Mouse (Mus musculus) frontal cortex, postnatal 10 days (tissue): ENCODE data around the gene Etl4.
"Not testable (repeated sequence)": the region's sequence is repeated elsewhere in the genome, so short reads cannot be mapped to it uniquely, and the experiment has no call there.

ENCODE experiments used
- DNase-seq, 2 experiments: peaks; one replicate each; pipeline ENCODE4 v3.0.0; 2022; ENCODE audit warnings: low spot score in 2 of 2, mixed read lengths in 1 of 2

Etl4 gene

DNA sequence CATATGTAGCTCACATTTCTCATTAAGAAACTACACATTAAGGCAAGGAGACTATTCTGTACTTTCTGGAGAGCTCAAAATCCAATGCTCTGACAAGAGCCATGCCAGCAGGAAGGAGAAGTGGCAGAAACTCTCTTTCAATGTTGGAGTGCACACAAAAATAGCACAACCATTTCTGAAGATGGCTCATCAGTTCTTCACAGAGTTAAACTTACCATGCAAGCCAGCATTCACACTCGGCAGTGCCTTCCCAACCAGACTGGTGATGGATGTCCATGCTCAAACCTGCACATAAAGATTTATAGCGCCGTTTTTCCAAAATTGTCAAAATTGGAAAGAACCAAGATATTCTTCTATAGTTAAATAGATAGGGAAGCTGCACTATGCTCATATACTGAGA lies 392.9 kb downstream of the Etl4 start:
- DNase-seq, result no peak

DNA sequence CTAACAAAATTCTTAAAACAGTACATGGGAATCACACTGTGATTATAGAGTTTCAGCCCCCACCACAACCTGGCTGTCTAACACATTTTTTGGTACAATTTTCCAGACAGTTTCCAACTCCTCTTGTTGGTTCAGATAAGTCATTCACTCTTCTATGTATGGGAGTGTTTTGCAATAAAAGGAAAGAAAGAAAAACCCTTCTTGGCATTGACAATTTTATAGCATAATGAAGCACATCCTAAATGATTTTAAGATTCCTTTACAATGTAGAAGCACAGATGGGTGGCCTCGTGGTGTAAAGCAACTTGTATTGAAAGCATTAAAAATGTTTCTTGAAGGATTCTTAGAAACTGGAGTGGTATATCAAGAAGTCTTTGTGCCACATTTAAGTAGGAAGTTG lies 415.4 kb downstream of the Etl4 start:
- DNase-seq, result no peak

DNA sequence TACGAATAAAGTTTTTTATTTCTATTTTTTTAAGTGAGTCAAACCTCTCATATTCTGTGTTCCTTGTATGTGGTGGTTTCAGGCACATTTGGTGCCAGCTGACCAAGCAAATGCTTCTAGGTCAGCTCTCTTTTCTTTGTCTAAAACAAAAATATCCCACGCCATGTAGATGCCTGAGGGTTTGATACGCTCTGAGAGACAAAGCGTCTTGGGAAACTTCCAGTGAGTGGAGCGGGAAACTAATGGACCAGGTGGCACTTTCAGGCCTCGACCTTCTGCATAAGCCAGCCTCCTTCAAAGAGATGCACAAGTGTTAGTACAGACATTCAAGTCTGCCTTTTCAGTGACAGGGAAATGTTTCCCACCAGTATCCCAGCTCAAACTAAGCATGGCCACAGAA lies 426.6 kb downstream of the Etl4 start:
- no peak for DNase-seq

DNA sequence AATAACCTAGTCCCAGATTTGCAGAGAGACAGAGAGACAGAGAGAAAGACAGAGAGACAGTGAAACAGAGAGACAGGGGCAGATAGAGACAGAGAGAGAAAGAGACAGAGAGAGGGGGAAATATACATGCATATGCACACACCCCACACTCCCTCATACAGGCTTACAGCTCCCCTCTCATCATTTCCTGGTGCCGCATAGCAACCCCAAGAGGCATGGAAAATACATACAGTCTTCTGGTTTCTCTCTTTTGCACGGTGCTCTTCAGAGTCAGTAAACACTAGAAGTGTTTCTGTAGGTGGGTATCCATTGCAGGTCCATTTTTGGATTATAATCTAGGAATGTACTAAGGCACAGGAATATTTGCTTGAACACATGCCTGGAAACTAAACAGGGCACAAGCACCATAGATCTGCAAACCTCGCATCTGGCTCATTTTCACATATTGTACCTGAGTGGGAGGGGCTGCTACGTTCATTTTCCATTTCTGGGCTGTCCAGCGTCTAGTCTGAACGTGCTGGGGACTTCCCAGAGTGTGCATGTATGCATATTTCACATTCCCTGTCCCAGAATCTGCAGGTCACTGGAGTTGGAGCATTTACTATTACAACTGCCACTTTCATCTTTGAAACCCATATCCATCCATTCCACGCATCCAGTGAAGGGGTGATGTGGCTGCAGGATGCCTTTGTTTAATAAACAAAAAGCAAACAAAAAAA lies 429.6 kb downstream of the Etl4 start:
- DNase-seq, result no peak

DNA sequence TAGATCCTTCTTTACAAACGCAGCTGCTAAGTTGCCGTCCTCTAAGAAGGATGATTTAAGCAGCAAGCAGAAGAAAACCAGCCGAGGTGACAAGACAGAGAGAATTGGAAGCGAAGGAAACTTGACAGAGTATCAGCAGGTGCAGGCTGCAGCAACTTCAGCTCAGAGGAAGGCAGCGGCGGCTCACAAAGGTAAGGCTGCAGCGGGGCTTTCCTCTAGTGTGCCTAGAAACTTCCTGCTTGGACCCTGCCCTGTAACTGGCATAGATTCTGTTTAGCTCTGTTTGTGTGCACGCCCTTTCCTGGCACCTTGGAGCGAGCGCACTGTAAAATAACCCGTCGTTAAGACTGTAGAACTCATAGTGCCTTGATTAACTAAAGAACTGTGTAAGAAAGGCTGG lies 430.3 kb downstream of the Etl4 start:
- DNase-seq, result no peak

DNA sequence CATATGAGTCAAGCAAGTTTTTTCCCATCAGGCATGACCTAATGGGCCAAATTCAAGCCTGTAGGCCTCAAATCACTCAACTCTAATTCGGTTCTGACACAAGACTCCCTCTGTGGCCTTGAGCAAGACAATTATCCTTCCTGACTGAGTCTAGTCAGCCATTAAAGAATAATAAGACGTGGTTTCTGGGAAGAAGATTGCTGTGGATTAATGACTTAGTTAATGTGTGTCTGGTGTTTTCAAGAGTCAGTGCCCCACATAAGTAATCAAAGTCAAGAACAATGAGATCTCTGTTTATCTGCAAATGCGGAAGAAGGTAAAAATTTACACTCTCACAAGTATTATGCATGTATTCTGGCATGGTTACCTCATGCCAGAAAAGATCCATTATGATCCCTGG lies 437.3 kb downstream of the Etl4 start:
- no peak for DNase-seq

DNA sequence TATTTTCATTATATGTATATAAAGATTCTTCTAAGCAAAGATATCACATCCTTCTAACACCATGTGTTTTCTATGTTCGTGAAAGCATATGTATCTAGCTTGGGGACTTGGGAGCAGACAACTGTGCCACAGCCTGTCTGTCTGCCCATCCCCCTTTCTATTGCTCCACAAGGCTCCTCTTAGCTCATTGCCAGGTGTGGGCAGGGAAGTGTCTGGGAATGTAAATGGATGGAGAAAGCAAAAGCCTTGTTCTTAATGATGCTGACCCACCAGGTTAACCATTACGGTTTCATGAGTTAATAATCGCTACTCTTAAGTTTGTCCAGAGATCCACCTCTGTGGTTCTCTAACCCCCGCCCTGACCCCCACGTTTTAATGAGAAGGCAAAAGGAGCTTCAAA lies 439.7 kb downstream of the Etl4 start:
- DNase-seq, result no peak

DNA sequence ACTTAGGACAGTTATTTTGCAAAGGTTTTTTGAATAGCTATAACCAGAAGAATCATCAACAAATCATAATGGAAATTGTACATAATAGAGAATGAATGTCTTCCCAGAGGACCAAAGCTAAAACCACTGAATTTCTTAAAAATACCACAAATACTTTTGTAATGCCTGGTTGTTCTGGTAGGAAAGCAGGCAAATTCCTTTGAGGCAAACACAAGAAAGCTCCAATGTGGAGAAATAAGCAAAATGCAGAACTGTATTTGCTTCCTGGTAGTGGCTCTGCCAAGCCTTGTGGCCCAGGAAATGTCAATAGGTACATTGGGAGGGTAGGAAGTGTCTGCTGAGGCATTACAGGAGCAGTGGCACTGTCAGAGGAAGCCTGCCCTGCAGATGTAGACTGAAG lies 443.2 kb downstream of the Etl4 start:
- DNase-seq, result no peak

DNA sequence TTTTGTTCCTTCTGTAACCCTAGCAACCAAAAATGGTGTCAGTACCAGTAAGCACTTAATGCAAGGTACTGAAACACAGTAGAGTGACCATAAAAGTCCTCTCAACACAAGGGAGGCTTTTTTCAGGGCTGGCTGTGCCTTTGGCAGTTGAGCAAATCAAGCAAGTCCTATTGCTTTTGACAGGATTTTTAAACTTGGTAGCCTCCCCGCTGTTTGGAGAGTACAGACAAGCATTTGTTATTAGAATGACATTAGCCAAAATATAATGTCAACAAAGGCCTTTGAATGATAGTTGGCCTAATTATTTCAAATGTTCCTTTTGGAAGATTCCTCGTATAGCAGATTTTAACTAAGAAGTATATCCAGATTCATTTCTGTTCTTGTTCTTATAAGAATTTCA lies 467.4 kb downstream of the Etl4 start:
- DNase-seq, result no peak

DNA sequence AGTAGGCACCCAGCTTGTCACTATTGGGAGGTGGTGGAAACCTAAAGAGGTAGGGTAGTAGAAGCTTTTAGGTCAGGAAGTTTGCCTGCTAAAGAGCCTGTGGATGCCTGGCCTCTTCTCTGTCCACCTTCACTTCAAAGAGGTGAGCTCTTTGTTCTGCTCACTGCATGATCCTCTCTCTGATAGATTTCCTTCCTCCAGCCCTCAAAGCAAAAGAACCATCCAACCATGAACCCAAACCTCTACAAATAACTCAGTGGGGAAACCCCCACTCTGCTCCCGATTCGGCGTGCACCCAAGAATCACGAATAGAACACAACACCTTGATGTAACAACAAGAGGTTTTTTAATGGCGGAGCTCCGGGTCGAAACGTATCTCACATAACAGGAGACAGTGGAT lies 471.3 kb downstream of the Etl4 start:
- DNase-seq, result not testable (repeated sequence)

DNA sequence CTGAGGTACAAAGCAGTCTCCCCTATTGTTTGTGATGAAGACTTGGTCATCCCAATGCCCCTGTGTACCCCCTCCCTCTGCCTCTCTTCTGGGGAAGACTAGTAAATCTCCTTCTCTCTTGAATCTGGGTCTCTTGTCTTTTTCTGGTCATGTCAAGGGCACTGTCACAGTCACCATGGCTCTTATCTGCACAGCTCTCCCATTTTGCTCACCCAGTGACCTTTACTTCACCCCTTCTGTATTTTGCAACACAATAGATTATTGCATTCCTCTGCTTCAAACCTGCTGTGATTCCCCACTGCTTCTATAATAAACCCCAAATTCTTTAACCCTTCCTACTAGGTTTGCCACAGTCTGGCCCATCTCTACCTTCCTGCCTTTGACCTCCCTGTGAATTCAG lies 484.5 kb downstream of the Etl4 start:
- DNase-seq, result no peak

DNA sequence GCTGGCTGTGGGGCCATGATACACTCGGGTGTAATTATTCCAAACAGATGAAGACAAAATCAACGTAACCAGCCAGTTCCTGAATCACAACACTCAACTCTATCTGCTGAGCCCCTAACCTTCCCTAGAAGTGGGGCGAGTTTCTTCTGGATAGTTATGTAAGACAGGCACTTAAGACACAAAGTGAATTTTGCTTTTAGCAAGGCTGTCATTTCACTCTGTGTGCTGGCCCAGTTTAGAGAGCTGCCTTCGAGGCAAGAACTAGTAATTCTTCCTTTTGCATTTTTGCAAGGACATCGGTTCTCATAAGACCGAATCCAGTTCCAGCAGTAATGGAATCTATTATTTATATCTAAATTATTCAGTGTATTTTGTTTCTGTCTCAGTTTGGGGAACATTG lies 487.4 kb downstream of the Etl4 start:
- DNase-seq, result no peak

DNA sequence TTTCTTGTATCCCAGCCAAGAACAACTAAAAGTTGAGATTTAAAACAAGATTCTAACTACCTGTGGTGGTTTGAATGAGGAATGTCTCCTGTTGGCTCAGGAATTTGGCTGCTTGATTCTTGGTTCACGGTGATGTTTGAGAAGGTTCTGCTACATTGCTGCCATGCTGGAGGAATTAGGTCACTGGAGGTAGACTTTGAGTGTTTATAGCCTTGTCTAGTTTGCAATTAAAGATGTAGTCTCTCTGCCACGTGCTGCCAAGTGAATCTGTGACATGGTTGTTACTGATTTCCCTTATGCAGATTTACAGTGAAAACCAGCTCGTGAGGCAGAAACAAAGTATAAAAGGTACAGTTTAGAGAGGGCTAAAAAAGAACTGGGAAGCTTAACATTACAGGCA lies 491.0 kb downstream of the Etl4 start:
- DNase-seq, result no peak

DNA sequence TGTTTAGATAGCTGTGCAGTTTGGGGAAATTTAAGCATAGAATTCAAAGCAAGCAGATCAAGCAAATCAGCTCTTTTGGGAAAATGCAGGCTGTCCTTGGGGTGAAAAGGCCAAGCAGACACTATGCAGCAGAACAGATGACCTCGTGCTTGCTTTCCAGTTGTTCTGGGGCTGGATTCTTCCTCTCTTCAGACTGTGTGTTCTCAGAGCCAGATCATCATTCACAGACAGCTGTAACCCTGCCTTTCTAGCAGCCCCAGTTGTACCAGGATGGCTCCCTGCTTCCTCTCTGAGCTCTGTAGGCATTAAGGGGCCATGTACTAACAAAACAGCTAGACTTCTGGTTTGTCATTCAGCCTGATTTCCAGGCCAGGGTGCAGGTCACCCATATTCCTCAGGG lies 494.8 kb downstream of the Etl4 start:
- DNase-seq, result no peak

DNA sequence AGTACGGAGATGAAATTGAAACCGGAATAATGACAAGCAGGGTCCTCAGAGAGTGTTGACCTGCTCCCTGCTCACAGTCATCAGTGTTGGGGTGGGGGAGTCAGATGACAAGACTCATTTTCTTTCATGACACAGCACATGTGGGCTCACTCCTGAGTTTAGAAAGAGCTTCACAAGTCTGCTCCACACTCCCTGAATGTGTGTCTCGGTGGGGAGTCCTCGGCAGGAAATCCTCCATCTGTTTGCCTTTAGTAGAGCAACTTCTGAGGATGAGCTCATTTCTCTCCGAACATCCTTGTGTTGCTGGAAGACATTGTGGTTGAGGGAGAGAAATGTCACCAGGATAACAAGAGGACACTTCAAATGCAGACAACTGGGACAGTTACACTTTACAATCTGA lies 497.5 kb downstream of the Etl4 start:
- DNase-seq, result peak; percentile 22 to 45

DNA sequence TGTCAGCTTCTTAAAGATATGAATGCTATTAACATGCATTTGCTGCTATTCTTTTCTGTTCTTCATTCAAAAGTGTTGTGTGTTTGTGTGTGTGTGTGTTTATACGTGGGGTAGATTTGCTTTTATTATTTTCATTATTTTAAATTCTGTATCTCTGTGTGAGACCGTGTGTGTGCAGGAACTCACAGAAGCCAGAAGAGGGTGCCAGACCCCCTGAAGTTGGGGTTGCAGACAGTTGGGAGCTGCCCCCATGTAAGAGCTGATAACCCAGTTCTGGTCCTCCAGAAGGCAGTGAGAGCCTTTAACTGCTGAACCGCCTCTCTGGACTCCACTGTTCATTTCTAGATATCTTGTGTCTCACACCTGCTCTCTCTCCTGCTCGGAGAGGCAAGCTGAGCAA lies 505.3 kb downstream of the Etl4 start:
- DNase-seq, result no peak

DNA sequence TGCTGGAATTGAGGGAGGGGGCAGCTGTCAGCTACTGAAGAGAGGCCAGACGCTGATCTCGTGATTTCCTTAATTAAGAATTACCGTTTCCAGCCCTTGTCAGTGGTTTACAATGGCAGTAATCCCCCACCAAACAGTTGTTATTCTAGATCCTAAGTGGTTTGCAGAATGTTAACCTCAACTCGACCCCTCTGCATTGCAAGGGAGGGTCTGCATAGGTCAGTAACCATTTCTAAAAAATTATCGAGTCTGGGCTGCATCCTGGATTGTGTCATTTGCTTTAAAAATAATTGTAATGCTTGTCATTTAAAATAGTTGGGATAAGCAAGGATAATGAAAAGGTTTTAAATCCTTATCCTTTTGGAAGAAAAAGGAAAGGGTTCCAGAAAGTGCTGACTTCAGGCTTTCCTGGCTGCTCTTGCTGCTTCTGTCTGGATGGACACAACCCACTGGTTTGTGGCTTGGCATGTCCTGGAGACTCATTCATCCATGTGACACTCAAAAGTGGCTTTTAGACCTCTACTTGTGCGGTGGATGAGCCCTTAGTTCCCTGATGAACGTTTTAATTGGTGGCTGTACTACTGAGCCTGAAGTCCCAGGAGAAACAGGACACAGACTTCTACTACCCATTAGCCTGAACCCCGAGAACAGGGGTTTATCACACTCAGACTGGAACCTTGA lies 507.5 kb downstream of the Etl4 start:
- DNase-seq, result no peak

DNA sequence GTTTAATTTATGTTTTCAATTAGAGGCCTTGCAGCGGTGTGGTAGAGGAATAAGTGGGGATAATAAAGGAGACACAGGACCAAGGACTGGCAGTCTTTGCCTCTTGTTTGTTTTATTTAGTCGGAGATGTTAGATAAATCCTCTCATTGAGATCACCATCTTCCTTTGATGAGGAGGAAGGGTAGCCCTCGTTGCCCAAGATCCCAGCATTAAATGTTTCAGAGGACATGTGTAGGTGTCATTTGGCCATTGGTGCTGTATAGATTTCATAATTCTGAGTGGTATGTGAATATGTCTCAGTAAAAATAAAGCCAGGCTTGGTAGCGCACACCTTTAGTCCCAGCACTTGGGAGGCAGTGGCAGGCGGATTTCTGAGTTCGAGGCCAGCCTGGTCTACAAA lies 508.4 kb downstream of the Etl4 start:
- no peak for DNase-seq

DNA sequence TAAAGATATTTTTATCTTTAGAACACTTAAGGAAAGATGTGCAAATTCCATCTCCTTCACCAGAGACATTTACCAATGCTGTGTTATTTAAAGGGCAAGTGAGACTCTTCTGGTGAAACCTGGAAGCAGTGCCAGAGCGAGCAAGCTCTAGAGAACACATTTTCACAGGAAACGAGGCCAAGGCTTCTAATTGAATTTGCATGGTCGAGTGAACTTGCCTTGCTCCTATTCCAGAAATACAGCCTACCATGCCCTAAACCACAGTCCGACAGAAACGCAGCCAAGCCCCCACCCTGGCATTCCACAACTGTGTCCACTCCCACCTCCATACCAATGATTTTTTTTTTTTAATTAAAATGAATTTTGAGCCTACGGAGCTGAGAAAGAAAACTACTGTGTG lies 510.4 kb downstream of the Etl4 start:
- no peak for DNase-seq

DNA sequence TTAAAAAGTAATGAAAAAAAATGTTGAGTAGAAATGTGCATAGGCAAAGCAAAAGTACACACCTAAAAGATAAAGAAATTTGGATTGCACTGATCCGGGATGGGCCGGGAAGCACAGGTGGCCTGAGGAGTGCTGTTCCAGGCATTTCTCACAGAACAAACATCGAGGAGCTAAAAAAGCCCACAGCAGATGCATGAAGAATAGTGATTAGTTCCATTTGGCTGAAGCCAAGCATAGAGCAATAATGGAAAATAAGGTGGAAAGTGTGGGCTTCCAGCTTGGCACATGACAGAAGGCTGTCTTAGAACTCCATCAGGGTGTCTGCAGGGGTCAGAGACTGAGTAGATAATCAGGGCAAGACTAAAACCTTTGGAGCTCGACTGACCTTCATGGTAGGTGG lies 512.7 kb downstream of the Etl4 start:
- DNase-seq, result no peak

DNA sequence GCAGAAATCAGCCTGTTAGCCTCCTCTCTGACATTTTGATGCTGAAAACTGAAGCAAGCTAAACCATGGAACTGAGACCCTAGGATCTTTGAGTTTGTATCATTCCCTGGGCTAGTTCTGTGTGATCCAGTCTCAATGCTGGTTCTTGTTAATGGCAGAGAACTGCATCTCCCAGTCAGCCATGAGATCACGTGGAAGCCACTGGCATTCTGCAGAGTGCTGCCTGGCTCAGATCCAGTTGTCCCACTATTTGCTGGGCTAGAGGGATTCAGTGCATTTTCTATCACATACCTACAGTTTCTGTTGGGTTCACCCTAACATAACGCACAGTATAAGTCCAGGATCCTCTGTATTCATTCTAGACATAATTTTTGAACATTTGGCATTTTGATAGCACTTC lies 524.1 kb downstream of the Etl4 start:
- no peak for DNase-seq

DNA sequence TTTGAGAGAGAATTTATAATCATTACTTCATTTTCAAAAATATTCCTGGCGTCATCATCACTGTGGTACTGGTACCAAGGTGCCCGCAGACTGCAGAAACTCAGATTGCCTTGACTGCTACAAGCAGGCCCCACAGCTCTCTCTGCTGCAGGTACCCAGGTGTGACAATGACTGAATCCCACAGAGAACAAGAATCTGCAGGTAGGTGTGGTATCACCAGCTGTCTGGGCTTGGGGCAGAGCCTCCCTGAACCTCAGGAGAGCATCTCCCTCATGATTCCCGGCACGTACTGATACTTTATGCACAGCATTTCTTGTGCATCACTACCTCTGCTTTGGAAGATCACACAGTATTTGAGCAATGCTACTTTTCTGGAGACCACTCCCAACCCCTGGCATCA lies 526.0 kb downstream of the Etl4 start:
- DNase-seq, result no peak

DNA sequence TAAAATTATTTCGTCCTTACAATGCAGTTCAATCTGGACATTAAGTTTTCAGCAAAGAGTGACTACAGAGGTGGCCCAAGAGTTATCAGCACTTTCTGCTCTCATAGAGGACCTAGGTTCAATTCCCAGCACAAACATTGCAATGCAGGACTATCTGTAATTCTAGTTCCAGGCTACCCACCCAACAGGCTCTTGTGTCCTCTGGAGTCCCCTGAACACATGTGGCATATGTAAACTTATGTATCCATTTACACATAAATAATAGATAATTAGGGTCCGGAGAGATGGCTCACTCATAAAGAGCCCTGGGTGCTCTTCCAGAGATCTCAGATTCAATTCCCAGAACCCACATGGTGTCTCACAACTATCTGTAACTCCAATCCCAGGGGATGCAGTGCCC lies 533.2 kb downstream of the Etl4 start:
- DNase-seq, result no peak
